Mouse (Mus musculus) neural tube, embryonic 14.5 days (tissue): Measurements from ENCODE around the gene Tff1. TPM values are rescaled to one million over a fixed set of nuclear protein-coding genes. Genes with fewer than 3 reads are reported as not detected.

ENCODE experiments used
- ATAC-seq: fragments of 200-750 bp; cut with Nextera tagmentation; 2 replicates; pipeline ENCODE4 v1.8.0; 2017; ENCODE audit warnings: low read depth, mild to moderate bottlenecking, moderate TSS enrichment, moderate library complexity
- H3K27ac ChIP-seq: fragments of 300-500 bp; sonication (generic); 2 replicates; pipeline ENCODE4 v1.5.1; 2014; ENCODE audit warnings: low read depth, mild to moderate bottlenecking, control low read depth, low read length, moderate library complexity, mixed read lengths
- H3K27me3 ChIP-seq: fragments of 300-500 bp; sonication (generic); 2 replicates; pipeline ENCODE4 v1.6.1; 2014; ENCODE audit warnings: low read length; ENCODE audit not compliant: control insufficient read depth, insufficient read depth
- H3K36me3 ChIP-seq: fragments of 300-500 bp; sonication (generic); 2 replicates; pipeline ENCODE4 v1.6.1; 2014; ENCODE audit warnings: low read length, mixed read lengths; ENCODE audit not compliant: control insufficient read depth, insufficient read depth
- H3K4me1 ChIP-seq: fragments of 300-500 bp; sonication (generic); 2 replicates; pipeline ENCODE4 v1.6.1; 2014; ENCODE audit warnings: low read length; ENCODE audit not compliant: control insufficient read depth, insufficient read depth
- H3K4me2 ChIP-seq: fragments of 300-500 bp; sonication (generic); 2 replicates; pipeline ENCODE4 v1.6.1; 2014; ENCODE audit warnings: mild to moderate bottlenecking, low read depth, low read length, control low read depth
- H3K4me3 ChIP-seq: fragments of 300-500 bp; sonication (generic); 2 replicates; pipeline ENCODE4 v1.5.1; 2014; ENCODE audit warnings: low read depth, low read length, control low read depth, mixed read lengths
- H3K9ac ChIP-seq: fragments of 300-500 bp; sonication (generic); replicated peaks from 2 replicates; pipeline ENCODE4 v1.6.1; 2014; ENCODE audit warnings: low read depth, mild to moderate bottlenecking, control low read depth, low read length, mixed read lengths
- H3K9me3 ChIP-seq: fragments of 300-500 bp; sonication (generic); 2 replicates; pipeline ENCODE4 v1.6.1; 2016; ENCODE audit warnings: low read length; ENCODE audit not compliant: control insufficient read depth
- WGBS: fragments of 180-500 bp; shearing (Covaris S2); extraction: QIAGEN DNeasy Blood & Tissue Kit; methylation state at CpG from one replicate; pipeline ENCODE4 v1.1.7; 2014; 5-methylcytosine and 5-hydroxymethylcytosine counted together
- polyA plus RNA-seq: library from polyadenylated mRNA; unstranded; fragments of >200 nt; fragmentation: Nextera tagmentation; extraction: Ambion mirVana; gene quantifications from 2 replicates; pipeline ENCODE4 v1.2.1, GENCODE M21; 2014

Tff1 gene
- polyA plus RNA-seq, 1 experiment from 2014 or later: not detected

GRCm38 (mm10) chr17:31193360-31193759 is 28.3 kb upstream of the Tff1 start:
- ATAC-seq: no peak
- 81% methylated on average over 9 of the region's 9 CpGs for WGBS
- H3K9me3 ChIP-seq: no peaks in the 10 kb centered on the region

GRCm38 (mm10) chr17:31192663-31193062 is 27.6 kb upstream of the Tff1 start:
- Histone ChIP-seq H3K4me2 (no peak overlapping the region), H3K27me3 (no peaks in the 10 kb centered on the region), H3K27ac (no peak overlapping the region), H3K9ac (no peak overlapping the region), H3K9me3 (no peaks in the 10 kb centered on the region), H3K36me3 (no peaks in the 10 kb centered on the region), H3K4me3 (no peak overlapping the region), H3K4me1 (no peaks in the 10 kb centered on the region)
- no peak for ATAC-seq
- 61% methylated on average over 2 of the region's 2 CpGs for WGBS

More at GRCm38 (mm10) chr17:31193360-31193759, 28.3 kb upstream of the Tff1 start:
- Histone ChIP-seq H3K27ac (no peak overlapping the region), H3K36me3 (no peaks in the 10 kb centered on the region), H3K4me1 (no peaks in the 10 kb centered on the region), H3K4me3 (no peak overlapping the region), H3K9ac (no peak overlapping the region), H3K27me3 (no peaks in the 10 kb centered on the region), H3K4me2 (no peak overlapping the region)

GRCm38 (mm10) chr17:31191825-31192224 is 26.7 kb upstream of the Tff1 start:
- no peak overlapping the region for H3K4me3 ChIP-seq
- no peaks in the 10 kb centered on the region for H3K9me3 ChIP-seq
- no peaks in the 10 kb centered on the region for H3K4me1 ChIP-seq
- no peaks in the 10 kb centered on the region for H3K27me3 ChIP-seq
- H3K9ac ChIP-seq: no peak overlapping the region
- H3K36me3 ChIP-seq: no peaks in the 10 kb centered on the region
- 67% methylated on average over 8 of the region's 8 CpGs for WGBS
- no peak for ATAC-seq
- H3K4me2 ChIP-seq: no peak overlapping the region
- no peak overlapping the region for H3K27ac ChIP-seq

- ATAC-seq: no peak; the same call in 1 of the 2 replicates
- Histone ChIP-seq H3K4me1 (no peaks in the 10 kb centered on the region), H3K9ac (no peak overlapping the region), H3K36me3 (no peaks in the 10 kb centered on the region), H3K9me3 (no peaks in the 10 kb centered on the region), H3K4me3 (no peak overlapping the region), H3K27me3 (no peaks in the 10 kb centered on the region), H3K27ac (no peak overlapping the region), H3K4me2 (no peak overlapping the region)
- WGBS: 24% methylated on average over 4 of the region's 4 CpGs
Measured at GRCm38 (mm10) chr17:31187370-31187769, 22.3 kb upstream of the Tff1 start.

GRCm38 (mm10) chr17:31184269-31184990 is 19.4 kb upstream of the Tff1 start:
- Histone ChIP-seq H3K27ac (no peak overlapping the region), H3K9me3 (no peaks in the 10 kb centered on the region), H3K4me2 (no peak overlapping the region), H3K36me3 (no peaks in the 10 kb centered on the region), H3K4me3 (no peak overlapping the region), H3K9ac (no peak overlapping the region), H3K4me1 (no peaks in the 10 kb centered on the region), H3K27me3 (no peaks in the 10 kb centered on the region)
- no peak for ATAC-seq
- 86% methylated on average over 12 of the region's 12 CpGs for WGBS

- Histone ChIP-seq H3K4me3 (no peak overlapping the region), H3K9ac (no peak overlapping the region), H3K4me2 (no peak overlapping the region), H3K4me1 (no peaks in the 10 kb centered on the region), H3K9me3 (no peaks in the 10 kb centered on the region), H3K27me3 (no peaks in the 10 kb centered on the region), H3K27ac (no peak overlapping the region), H3K36me3 (no peaks in the 10 kb centered on the region)
- ATAC-seq: no peak
- WGBS: 72% methylated on average over 12 of the region's 12 CpGs
Measured at GRCm38 (mm10) chr17:31183180-31183974, 18.3 kb upstream of the Tff1 start.

GRCm38 (mm10) chr17:31181490-31181889 is 16.4 kb upstream of the Tff1 start:
- Histone ChIP-seq H3K36me3 (no peaks in the 10 kb centered on the region), H3K9me3 (no peaks in the 10 kb centered on the region), H3K9ac (no peak overlapping the region), H3K4me1 (no peaks in the 10 kb centered on the region), H3K4me3 (no peak overlapping the region), H3K27ac (no peak overlapping the region), H3K27me3 (no peaks in the 10 kb centered on the region), H3K4me2 (no peak overlapping the region)
- ATAC-seq: no peak
- WGBS: 89% methylated on average over 4 of the region's 4 CpGs

- H3K9ac ChIP-seq: no peak overlapping the region
- no peaks in the 10 kb centered on the region for H3K36me3 ChIP-seq
- no peaks in the 10 kb centered on the region for H3K9me3 ChIP-seq
- H3K4me3 ChIP-seq: no peak overlapping the region
- no peak overlapping the region for H3K4me2 ChIP-seq
- no peak overlapping the region for H3K27ac ChIP-seq
- ATAC-seq: no peak
- no peaks in the 10 kb centered on the region for H3K27me3 ChIP-seq
- 96% methylated on average over 4 of the region's 4 CpGs for whole genome bisulfite sequencing
- no peaks in the 10 kb centered on the region for H3K4me1 ChIP-seq
Measured at GRCm38 (mm10) chr17:31176321-31176720, 11.2 kb upstream of the Tff1 start.

GRCm38 (mm10) chr17:31169796-31170195 is 4.7 kb upstream of the Tff1 start:
- no peak for ATAC-seq
- H3K9me3 ChIP-seq: no peaks in the 10 kb centered on the region
- no peaks in the 10 kb centered on the region for H3K27me3 ChIP-seq
- 94% methylated on average over 5 of the region's 5 CpGs for WGBS
- no peaks in the 10 kb centered on the region for H3K4me1 ChIP-seq
- H3K4me3 ChIP-seq: no peak overlapping the region
- no peak overlapping the region for H3K9ac ChIP-seq
- no peaks in the 10 kb centered on the region for H3K36me3 ChIP-seq
- no peak overlapping the region for H3K4me2 ChIP-seq
- no peak overlapping the region for H3K27ac ChIP-seq
